Mouse (Mus musculus): Measurements from ENCODE around the gene Bcap31.

Gene Bcap31

GRCm38 (mm10) chrX:73675231-73675630 lies 40.7 kb downstream of the Bcap31 start:
- no peak for DNase-seq

GRCm38 (mm10) chrX:73673968-73674661 lies 41.9 kb downstream of the Bcap31 start:
- no peak for DNase-seq

- DNase-seq = no peak
Measured at GRCm38 (mm10) chrX:73673619-73673967, 42.4 kb downstream of the Bcap31 start.

GRCm38 (mm10) chrX:73672879-73673618 lies 42.9 kb downstream of the Bcap31 start, which contains the start of gene Slc6a8:
TSS of gene Slc6a8 (plus strand) at chrX:73673150.
- DNase-seq = peak; percentile 72

GRCm38 (mm10) chrX:73672031-73672431 lies 43.9 kb downstream of the Bcap31 start:
- DNase-seq = peak; percentile 30

GRCm38 (mm10) chrX:73663143-73663542 lies 52.8 kb downstream of the Bcap31 start:
- DNase-seq = no peak

GRCm38 (mm10) chrX:73660284-73660665 lies 55.7 kb downstream of the Bcap31 start:
- DNase-seq = no peak

GRCm38 (mm10) chrX:73659575-73660283 lies 56.2 kb downstream of the Bcap31 start, which contains the start of gene Pnck:
TSS of gene Pnck (minus strand) at chrX:73660117.
- DNase-seq = peak; percentile 52

GRCm38 (mm10) chrX:73658936-73659574 lies 56.9 kb downstream of the Bcap31 start:
- peak; percentile 14 for DNase-seq

- no peak for DNase-seq
Measured at GRCm38 (mm10) chrX:73658391-73658790, 57.6 kb downstream of the Bcap31 start.

- peak; percentile 28 for DNase-seq
Measured at GRCm38 (mm10) chrX:73655529-73655928, 60.4 kb downstream of the Bcap31 start.

- DNase-seq = peak; percentile 61
Measured at GRCm38 (mm10) chrX:73654177-73654576, 61.8 kb downstream of the Bcap31 start.

GRCm38 (mm10) chrX:73653392-73653791 lies 62.6 kb downstream of the Bcap31 start:
- DNase-seq = no peak

- no peak for DNase-seq
Measured at GRCm38 (mm10) chrX:73650869-73651268, 65.1 kb downstream of the Bcap31 start.

- no peak for DNase-seq
Measured at GRCm38 (mm10) chrX:73645121-73645520, 70.9 kb downstream of the Bcap31 start.

GRCm38 (mm10) chrX:73639901-73640469 lies 76.0 kb downstream of the Bcap31 start:
- DNase-seq = no peak

- no peak for DNase-seq
Measured at GRCm38 (mm10) chrX:73639255-73639675, 76.7 kb downstream of the Bcap31 start, which contains the start of gene Dusp9. TSS of gene Dusp9 (plus strand) at chrX:73639419.

GRCm38 (mm10) chrX:73637415-73637814 lies 78.6 kb downstream of the Bcap31 start:
- DNase-seq = no peak
